Mouse (Mus musculus): ENCODE data around the gene Gabrb2.

Gabrb2 gene

DNA sequence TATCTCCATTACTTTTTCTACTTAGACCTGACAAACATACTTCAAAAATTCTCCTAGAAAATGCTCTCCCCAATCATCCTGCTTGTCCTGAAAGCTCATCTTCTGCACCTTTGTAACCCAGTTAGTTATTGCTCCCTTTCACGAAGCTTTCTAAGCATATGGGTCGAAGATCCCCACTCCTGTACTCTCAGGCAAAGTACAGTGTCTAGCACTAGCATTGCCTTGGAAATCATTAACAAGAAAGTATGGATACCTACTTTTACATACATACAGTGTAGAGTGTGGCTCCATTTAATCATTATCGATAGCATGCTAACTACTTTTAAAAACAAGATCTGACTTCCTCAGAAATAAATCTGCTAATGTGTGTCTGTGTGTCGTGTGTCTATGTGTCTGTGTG, 249.1 kb downstream of the Gabrb2 start:
- CTCF ChIA-PET: no interaction called here
- POLR2A ChIA-PET: interaction anchor here in 1 of 4 experiments (0.5 kb wide), 1 partner anchor 264 kb away, joined by 3 read pairs; no protein-coding TSS in a partner anchor

All from embryonic stem cell, embryonic (primary cell).